Mouse (Mus musculus): ENCODE results near the gene Scml2. TPM values are rescaled to one million over a fixed set of nuclear protein-coding genes. Genes with fewer than 3 reads are reported as not detected.
"Not testable (repeated sequence)": the region's sequence is repeated elsewhere in the genome, so short reads cannot be mapped to it uniquely, and the experiment has no call there.

Gene Scml2
- 4.5 and 4.6 TPM in 2 replicates for polyA plus RNA-seq (2015; fragmentation: Nextera tagmentation; extraction: Ambion mirVana)

DNA sequence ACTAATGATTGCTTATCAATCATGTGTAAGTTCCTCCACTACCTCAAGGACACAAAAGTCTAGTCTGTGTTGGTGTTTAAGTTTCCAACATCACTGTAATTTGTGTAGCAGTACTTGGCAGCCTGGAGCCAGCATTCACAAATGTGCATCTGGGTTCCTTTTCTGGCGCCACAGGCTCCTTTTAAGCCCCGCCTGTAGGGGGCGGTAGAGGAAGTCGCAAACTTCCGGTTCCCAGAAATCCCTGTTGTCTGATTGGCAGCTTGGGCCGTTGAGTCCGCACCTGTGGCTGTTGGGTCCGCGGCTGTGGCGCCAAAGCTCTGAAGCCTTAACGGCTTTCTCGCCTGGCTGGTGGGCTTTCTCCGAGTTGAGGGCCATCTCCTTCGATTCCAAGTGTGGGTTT is at the start of gene Scml2:
Gene Scml2 (plus strand): TSS at position 301 of the 400 bp plus-strand sequence.
- not testable (repeated sequence) for ATAC-seq (ENCODE audit: insufficient number of reproducible peaks, low FRiP score, low TSS enrichment, low read depth); H3K4me2 ChIP-seq (replicated peaks); H3K9me3 ChIP-seq (replicated peaks); H3K27me3 ChIP-seq; H3K4me3 ChIP-seq (replicated peaks); H3K27ac ChIP-seq (replicated peaks); H3K9ac ChIP-seq; H3K4me1 ChIP-seq; H3K36me3 ChIP-seq
- WGBS: 85% methylated on average over 3 of the region's 14 CpGs

DNA sequence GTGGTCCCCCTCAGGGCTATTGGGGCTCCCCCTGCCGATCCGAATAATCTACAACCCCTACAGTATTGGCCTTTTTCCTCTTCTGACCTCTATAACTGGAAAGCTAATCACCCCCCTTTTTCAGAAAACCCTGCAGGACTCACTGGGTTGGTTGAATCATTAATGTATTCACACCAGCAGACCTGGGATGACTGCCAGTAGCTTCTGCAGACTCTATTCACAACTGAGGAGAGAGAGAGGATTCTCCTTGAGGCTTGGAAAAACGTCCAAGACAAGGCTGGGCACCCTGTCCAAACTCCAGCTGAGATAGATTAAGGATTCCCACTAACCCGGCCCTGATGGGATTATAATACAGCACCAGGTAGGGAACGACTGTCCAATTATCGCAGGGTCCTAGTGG is 41.4 kb upstream of the Scml2 start:
- not testable (repeated sequence) for H3K9me3 ChIP-seq (replicated peaks); H3K4me3 ChIP-seq (replicated peaks); H3K36me3 ChIP-seq; H3K27ac ChIP-seq (replicated peaks); H3K4me2 ChIP-seq (replicated peaks); ATAC-seq (ENCODE audit: insufficient number of reproducible peaks, low FRiP score, low TSS enrichment, low read depth); H3K9ac ChIP-seq; H3K4me1 ChIP-seq; H3K27me3 ChIP-seq
- WGBS: 82% methylated on average over 6 of the region's 6 CpGs

DNA sequence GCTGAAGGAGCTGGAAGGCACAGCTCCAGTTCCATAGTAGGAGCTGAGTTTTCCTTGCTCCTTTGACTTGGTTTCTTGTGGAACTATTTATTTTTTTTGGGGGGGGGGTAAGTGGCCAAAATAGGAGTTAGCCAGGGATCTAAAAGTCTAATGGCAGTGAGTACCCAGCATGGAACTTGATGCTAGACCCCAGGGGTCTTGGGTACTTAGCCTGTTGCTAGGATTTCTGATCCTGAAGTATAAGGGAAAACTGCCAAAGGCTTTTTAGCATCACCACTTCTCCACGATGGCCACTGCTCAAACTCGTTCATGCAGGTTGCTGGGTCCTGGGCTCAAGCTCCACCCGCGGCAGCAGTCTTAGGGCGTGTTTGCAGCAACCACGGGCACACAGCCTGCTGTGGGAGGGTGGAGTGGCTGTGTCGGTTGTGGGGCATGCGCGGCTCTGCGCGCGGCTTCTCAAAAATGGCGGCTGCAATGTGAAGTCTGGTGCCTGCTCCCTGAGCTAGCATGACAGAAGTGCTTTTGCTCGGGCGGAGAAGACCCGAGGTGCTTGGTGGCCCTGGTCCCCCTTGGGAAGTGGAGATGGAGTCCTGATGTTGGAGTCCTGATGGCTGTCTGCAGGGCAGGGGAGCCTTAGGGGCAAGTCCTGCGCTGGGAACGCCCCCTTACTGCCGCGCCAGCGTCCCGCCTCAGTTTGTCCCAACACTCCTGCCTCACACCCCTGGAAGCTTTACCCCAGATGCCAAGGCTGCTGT is 45.5 kb downstream of the Scml2 start:
- no peaks in the 10 kb centered on the region for H3K36me3 ChIP-seq
- H3K27ac ChIP-seq (replicated peaks): no peak overlapping the region
- H3K27me3 ChIP-seq: 0 out of 2 replicates have a peak, but pooled peaks cover 8% of the 10 kb centered on the region
- H3K4me3 ChIP-seq (replicated peaks): peak overlapping the region; percentile 56
- no peaks in the 10 kb centered on the region for H3K4me1 ChIP-seq
- WGBS: 25% methylated on average over 22 of the region's 22 CpGs
- no peaks in the 10 kb centered on the region for H3K9me3 ChIP-seq (replicated peaks)
- peak overlapping the region; percentile 59 for H3K4me2 ChIP-seq (replicated peaks)
- ATAC-seq (ENCODE audit: insufficient number of reproducible peaks, low FRiP score, low TSS enrichment, low read depth): peak; percentile 87
- peak overlapping the region; percentile 42; the same call in 1 of the 2 replicates for H3K9ac ChIP-seq

DNA sequence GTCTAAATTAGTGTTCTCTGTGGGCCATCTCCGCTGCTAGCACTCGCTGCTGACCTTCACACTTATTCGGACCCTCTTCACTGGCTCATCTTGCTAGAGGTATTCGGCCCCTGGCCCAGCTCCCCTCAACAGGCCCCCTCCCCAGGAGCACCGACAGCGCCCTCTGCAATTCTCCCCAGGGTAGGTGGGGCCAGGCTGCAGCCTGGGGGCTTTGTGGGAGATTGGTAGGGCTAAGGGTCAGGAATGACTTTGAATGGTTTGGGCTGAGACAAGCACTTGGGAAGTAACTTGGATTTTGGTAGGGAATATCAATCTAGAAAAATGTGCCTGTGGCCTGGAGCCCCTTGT is 46.0 kb downstream of the Scml2 start:
- Histone ChIP-seq H3K4me3 (replicated peaks) (peak overlapping the region; percentile 56), H3K36me3 (no peaks in the 10 kb centered on the region), H3K9ac (peak overlapping the region; percentile 42; the same call in 1 of the 2 replicates), H3K4me1 (no peaks in the 10 kb centered on the region), H3K27ac (replicated peaks) (no peak overlapping the region), H3K27me3 (0 out of 2 replicates have a peak, but pooled peaks cover 8% of the 10 kb centered on the region), H3K9me3 (replicated peaks) (no peaks in the 10 kb centered on the region), H3K4me2 (replicated peaks) (peak overlapping the region; percentile 59)
- 12% methylated on average over 6 of the region's 6 CpGs for WGBS
- peak; percentile 54; the same call in 1 of the 2 replicates for ATAC-seq (ENCODE audit: insufficient number of reproducible peaks, low FRiP score, low TSS enrichment, low read depth)

DNA sequence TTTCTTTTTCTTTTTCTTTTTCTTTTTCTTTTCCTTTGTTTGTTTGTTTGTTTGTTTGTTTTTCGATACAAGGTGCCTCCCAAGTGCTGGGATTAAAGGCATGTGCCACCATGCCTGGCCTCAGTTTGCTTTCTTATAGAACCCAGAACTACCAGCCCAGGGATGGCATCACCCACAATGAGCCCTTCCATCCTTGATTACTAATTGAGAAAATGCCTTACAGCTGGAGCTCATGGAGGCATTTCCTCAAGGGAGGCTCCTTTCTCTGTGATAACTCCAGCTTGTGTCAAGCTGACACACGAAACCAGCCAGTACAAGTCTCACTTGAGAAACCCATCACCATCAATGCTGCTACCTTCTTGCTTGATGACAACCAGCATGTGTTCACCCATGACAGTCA is 170.2 kb downstream of the Scml2 start, which contains the start of gene Gm15262:
Gene Gm15262 (plus strand): TSS at position 301 of the 400 bp plus-strand sequence.
- H3K36me3 ChIP-seq; H3K4me1 ChIP-seq; H3K4me3 ChIP-seq (replicated peaks); H3K27ac ChIP-seq (replicated peaks); H3K9ac ChIP-seq; H3K4me2 ChIP-seq (replicated peaks); ATAC-seq (ENCODE audit: insufficient number of reproducible peaks, low FRiP score, low TSS enrichment, low read depth); H3K27me3 ChIP-seq; H3K9me3 ChIP-seq (replicated peaks): not testable (repeated sequence)
- 61% methylated on average over 2 of the region's 2 CpGs for WGBS

Other genes with a start within 250 kb of the Scml2 start
- gene Gja6, start 210.1 kb upstream of the Scml2 start, polyA plus RNA-seq (2015; fragmentation: Nextera tagmentation; extraction: Ambion mirVana): 0.33 and 0.79 TPM in 2 replicates
- 2.7 and 2.8 TPM in 2 replicates for gene Cdkl5, start 122.5 kb upstream of the Scml2 start, polyA plus RNA-seq (2015; fragmentation: Nextera tagmentation; extraction: Ambion mirVana)
- gene Gm15262, start 170.3 kb downstream of the Scml2 start, polyA plus RNA-seq (2015; fragmentation: Nextera tagmentation; extraction: Ambion mirVana): not detected in 2 replicates

Measured in embryonic facial prominence, embryonic 15.5 days (tissue).